Mouse (Mus musculus) cerebellum, adult 2 months (tissue): ENCODE measurements around the gene Psenen. TPM values are rescaled to one million over a fixed set of nuclear protein-coding genes. Genes with fewer than 3 reads are reported as not detected.

Experiments used
- DNase-seq, 2 experiments: peaks; one replicate each; pipeline ENCODE4 v3.0.0; 2021
- H3K27ac ChIP-seq: fragments of 200-500 bp; 2 replicates; pipeline ENCODE4 v1.5.1; 2012; ENCODE audit warnings: low read length, control low read depth, inconsistent platforms; ENCODE audit not compliant: insufficient read depth
- H3K27me3 ChIP-seq: fragments of 200-500 bp; 2 replicates; pipeline ENCODE4 v1.6.1; 2012; ENCODE audit warnings: inconsistent platforms, mild to moderate bottlenecking, low read length, moderate library complexity; ENCODE audit not compliant: control insufficient read depth, insufficient read depth
- H3K4me1 ChIP-seq: fragments of 200-500 bp; 2 replicates; pipeline ENCODE4 v1.6.1; 2011; ENCODE audit warnings: low read length; ENCODE audit not compliant: control insufficient read depth, insufficient read depth
- H3K4me3 ChIP-seq: fragments of 200-500 bp; replicated peaks from 2 replicates; pipeline ENCODE3; 2011; ENCODE audit warnings: mild to moderate bottlenecking, low read depth, low read length, control low read depth; ENCODE audit not compliant: insufficient read depth
- CTCF ChIP-seq: fragments of 200-500 bp; IDR thresholded peaks from 2 replicates; pipeline ENCODE4 v1.5.1; 2011; ENCODE audit warnings: low read depth, mild to moderate bottlenecking, control low read depth, low read length, moderate library complexity, borderline replicate concordance; ENCODE audit not compliant: insufficient read depth
- POLR2A ChIP-seq: fragments of 200-500 bp; IDR thresholded peaks from 2 replicates; pipeline ENCODE4 v1.6.1; 2011; ENCODE audit warnings: low read length, control low read depth, borderline replicate concordance; ENCODE audit not compliant: insufficient read depth
- WGBS: fragments of 180-500 bp; shearing (Covaris S2); methylation state at CpG from one replicate; pipeline ENCODE4 v1.1.7; 2018; 5-methylcytosine and 5-hydroxymethylcytosine counted together
- polyA plus RNA-seq: library from polyadenylated mRNA; depleted of rRNA; stranded (reverse); fragments of >200 nt; gene quantifications from 2 replicates; pipeline ENCODE4 v1.2.3, GENCODE M21; 2012

Gene Psenen
- polyA plus RNA-seq, 1 experiment: 147 TPM

DNA sequence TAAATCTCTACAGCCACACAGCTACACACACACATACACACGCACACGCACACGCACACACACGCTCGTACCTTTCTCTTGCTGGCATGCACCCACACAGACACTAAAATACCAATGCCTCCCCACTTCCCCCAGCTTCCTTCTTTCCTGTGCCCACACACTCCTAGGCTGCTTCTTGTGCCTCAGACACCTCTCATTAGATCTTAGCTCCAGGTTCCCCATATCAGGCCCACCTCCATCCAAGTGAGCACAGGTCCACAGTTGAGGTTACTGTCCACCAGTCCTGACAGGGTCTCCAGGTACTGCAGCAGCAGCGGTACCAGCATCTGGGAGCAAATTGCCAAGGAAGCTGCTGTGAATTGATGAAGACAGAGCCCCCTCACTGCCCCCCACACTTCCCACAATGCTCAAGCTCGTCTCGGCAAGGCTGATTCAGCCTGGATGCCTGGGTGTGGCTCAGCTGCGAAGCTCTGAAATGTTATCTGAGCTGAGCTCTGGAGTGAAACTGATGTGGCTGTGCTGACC, 32.1 kb downstream of the Psenen start:
- H3K4me3 ChIP-seq: no peak overlapping the region
- no peak overlapping the region for H3K27ac ChIP-seq
- no peak for DNase-seq
- TF ChIP-seq POLR2A (no peak), CTCF (no peak)
- H3K27me3 ChIP-seq: no peaks in the 10 kb centered on the region
- WGBS: 83% methylated on average over 9 of the region's 9 CpGs
- peaks cover 5% of the 10 kb centered on the region for H3K4me1 ChIP-seq

DNA sequence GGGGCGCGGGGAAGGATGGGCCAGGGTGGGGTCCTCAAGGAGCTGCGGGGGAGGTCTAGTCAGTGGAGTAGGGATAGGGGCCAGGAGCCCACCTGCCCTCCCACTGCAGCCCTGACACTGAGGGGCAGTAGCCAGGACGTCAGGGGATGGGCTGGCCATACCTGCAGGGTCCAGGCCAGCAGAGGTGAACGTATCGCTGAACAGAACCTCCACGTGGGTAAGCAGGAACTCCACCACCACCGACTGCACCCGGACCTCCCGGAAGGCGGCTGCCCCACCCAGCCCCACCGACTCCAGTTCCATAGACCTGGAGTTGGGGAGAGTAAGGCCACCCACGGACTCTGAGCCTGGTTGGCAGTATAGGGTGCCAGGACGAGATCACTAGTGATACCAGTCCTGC, 36.4 kb downstream of the Psenen start:
- Histone ChIP-seq H3K27me3 (no peaks in the 10 kb centered on the region), H3K4me3 (no peak overlapping the region), H3K4me1 (no peaks in the 10 kb centered on the region; the same call in 1 of the 2 replicates), H3K27ac (no peak overlapping the region)
- TF ChIP-seq CTCF (no peak), POLR2A (no peak)
- WGBS: 85% methylated on average over 14 of the region's 14 CpGs
- no peak for DNase-seq

DNA sequence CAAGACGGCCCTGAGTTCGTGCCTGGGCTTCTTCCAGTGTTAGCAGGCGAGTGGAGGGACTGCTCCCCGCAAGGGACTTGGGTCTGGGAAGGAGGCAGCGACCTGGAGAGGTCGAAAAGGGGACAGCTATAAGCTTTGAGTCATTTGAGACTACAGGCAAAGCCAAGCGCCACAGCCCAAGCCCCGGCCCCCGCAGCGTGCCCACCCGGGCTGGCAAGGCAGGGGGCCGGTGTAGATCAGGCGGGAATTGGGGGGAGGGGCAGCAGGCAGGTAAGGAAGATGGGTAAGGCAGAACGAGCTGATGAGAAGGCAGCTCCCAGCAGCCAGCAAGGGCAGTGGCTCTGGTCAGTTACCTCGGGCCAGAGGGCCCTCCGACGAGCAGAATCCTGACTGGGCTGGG, 37.0 kb downstream of the Psenen start:
- no peak overlapping the region for H3K27ac ChIP-seq
- H3K4me1 ChIP-seq: peaks cover 6% of the 10 kb centered on the region
- 47% methylated on average over 17 of the region's 17 CpGs for WGBS
- no peak for DNase-seq
- no peaks in the 10 kb centered on the region for H3K27me3 ChIP-seq
- H3K4me3 ChIP-seq: no peak overlapping the region
- TF ChIP-seq POLR2A: no peak
- no peak for TF ChIP-seq CTCF

DNA sequence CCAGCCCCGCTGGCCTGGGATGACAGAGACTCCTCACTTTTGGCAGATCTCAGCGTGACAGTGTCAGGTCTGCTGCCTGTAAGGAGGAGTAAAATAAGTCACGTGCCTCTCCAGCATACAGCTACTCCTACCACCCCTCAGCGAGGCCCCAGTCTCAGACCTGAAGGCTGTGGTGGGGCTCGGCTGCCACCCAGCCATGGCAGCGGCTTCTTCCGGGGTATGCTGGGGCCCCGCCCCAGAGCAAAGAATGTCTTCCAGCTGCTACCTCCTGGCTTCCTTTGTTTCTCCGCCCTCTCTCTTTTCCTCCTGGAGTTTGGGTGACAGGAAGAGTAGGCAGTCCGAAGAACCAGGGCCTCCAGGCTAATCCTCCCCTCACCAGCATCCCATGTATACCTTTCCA, 37.5 kb downstream of the Psenen start:
- 51% methylated on average over 10 of the region's 10 CpGs for WGBS
- DNase-seq: no peak

DNA sequence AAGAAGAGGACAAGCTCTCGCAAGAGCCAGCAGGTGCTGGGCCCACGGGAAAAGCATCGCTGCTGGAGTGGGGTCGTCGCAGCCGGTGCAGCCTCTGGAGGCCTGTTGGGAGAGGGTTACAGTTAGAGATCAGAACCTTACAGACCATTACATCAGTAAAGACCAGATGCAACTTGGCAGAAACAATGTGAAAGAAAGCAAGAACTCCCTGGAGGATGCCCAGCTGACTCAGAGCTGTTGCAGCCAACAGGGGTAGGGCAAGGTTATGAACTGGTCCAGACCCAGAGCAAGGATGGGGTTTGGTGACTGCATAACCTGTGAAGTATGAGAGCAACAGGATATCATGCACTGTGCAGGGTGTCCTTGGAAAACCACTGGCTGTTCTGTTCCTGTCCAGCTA, 38.9 kb downstream of the Psenen start:
- Histone ChIP-seq H3K27me3 (no peaks in the 10 kb centered on the region), H3K4me1 (peaks cover 24% of the 10 kb centered on the region), H3K4me3 (no peak overlapping the region), H3K27ac (no peak overlapping the region)
- DNase-seq: no peak
- TF ChIP-seq CTCF (no peak), POLR2A (no peak)
- 82% methylated on average over 6 of the region's 6 CpGs for WGBS

More for the DNA sequence above, 37.5 kb downstream of the Psenen start:
- no peak overlapping the region for H3K27ac ChIP-seq
- H3K27me3 ChIP-seq: no peaks in the 10 kb centered on the region
- TF ChIP-seq POLR2A: no peak
- TF ChIP-seq CTCF: no peak
- no peak overlapping the region for H3K4me3 ChIP-seq
- peaks cover 10% of the 10 kb centered on the region for H3K4me1 ChIP-seq

DNA sequence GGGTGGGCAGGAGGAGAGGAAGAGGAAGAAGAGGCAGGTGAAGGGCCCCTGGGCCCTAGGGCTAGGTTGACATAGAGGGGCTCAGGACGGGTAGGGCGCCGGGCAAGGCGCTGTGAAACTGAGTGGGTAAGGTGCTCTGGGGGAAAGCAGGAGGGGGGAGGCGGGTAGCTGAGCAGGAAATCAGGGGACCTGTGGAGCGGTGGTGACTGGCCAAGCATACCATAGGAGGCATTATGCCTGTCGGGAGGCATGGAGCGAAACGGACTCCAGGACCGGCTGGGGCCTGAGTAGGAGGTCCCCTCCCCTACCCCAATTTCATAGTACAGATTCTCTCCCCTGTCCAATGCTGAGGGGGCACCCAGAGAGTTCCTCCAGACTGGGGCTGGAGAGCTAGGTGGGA, 40.6 kb downstream of the Psenen start:
- DNase-seq: no peak
- Histone ChIP-seq H3K4me3 (no peak overlapping the region), H3K4me1 (peaks cover 25% of the 10 kb centered on the region), H3K27me3 (no peaks in the 10 kb centered on the region), H3K27ac (no peak overlapping the region)
- TF ChIP-seq POLR2A (no peak), CTCF (no peak)
- 85% methylated on average over 10 of the region's 10 CpGs for WGBS

DNA sequence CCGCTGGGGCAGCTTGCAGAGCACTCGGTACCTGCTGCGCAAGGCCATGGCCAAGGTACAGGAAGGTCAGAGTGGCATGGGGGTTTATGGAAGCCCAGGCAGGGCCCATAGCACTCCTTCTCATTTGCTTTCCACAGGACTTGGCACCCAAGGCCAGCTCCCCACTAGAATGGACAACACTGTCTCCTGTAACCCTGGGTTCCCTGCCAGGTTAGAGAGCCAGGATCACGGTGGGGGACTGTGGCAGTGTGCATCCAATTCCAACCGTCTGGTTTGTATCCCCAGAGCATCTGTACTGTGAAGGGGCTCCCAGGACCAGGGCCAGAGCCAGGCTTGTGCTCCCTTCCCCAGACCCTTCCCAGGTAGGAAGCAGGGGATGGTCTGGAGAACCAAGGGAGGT, 42.6 kb downstream of the Psenen start:
- TF ChIP-seq POLR2A (no peak), CTCF (no peak)
- DNase-seq: peak; percentile 61 to 69
- no peaks in the 10 kb centered on the region for H3K27me3 ChIP-seq
- 44% methylated on average over 5 of the region's 5 CpGs for WGBS
- H3K4me1 ChIP-seq: peaks cover 25% of the 10 kb centered on the region
- no peak overlapping the region for H3K4me3 ChIP-seq
- no peak overlapping the region for H3K27ac ChIP-seq

DNA sequence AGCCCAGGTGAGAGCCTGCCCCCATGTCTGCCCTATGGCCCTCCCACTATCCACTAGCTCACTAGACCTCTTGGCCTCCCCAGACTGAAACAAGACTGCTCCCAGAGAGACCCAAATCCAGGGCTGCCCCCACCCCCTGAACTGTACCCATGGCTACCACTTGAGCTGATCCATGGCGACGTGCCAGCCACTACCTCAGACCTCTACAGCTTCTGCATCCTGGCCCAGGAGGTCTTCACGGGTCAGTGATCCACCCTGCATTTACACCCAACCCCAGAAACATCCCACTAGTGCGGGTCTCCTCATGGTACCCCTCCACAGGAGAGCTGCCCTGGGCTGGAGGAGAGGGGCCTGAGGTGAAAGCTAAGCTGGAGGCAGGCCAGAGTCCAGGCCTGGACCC, 43.0 kb downstream of the Psenen start:
- no peak overlapping the region for H3K27ac ChIP-seq
- WGBS: 34% methylated on average over 4 of the region's 4 CpGs
- no peak overlapping the region for H3K4me3 ChIP-seq
- H3K4me1 ChIP-seq: peaks cover 25% of the 10 kb centered on the region
- TF ChIP-seq POLR2A (no peak), CTCF (no peak)
- DNase-seq: no peak
- H3K27me3 ChIP-seq: no peaks in the 10 kb centered on the region
